Mouse (Mus musculus) lung, postnatal 0 days (tissue): ENCODE results near the gene Cog2.

Experiments used
- CTCF ChIP-seq: IDR thresholded peaks from 2 replicates; pipeline ENCODE4 v1.5.1; 2016; ENCODE audit warnings: antibody characterized with exemption, mild to moderate bottlenecking
- EP300 ChIP-seq: IDR thresholded peaks from 2 replicates; pipeline ENCODE4 v1.6.1; 2016; ENCODE audit warnings: antibody characterized with exemption, mild to moderate bottlenecking, control low read depth

DNA sequence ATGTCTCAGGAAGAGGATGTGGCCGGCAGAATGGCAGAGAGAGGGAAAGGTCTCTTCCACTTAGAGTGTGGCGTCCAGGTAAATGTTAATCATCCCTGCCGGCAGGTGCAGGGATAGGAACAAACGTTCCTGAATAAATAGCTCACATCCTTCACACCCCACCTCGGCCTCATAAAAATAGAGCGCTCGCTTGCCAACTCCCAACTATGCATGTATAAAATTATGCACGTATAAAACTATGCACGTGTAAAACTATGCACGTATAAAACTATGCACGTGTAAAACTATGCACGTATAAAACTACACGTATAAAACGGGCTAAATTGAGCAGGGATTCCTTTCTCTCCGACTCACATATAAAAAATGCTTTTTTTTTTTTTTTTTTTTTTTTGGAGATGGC lies 25.6 kb upstream of the Cog2 start:
- TF ChIP-seq CTCF: no peak
- TF ChIP-seq EP300: no peak
